Mouse (Mus musculus) effector memory CD4-positive, alpha-beta T cell, adult 5 months (primary cell): ENCODE results near the gene Krt83. TPM values are rescaled to one million over a fixed set of nuclear protein-coding genes. Genes with fewer than 3 reads are reported as not detected.

ENCODE experiments used
- polyA plus RNA-seq: library from polyadenylated mRNA; unstranded; fragments of 100-300 nt; shearing (Covaris generic); gene quantifications from one replicate; pipeline ENCODE4 v1.2.1, GENCODE M21; 2017

Gene Krt83
- polyA plus RNA-seq: 17.0 TPM

GRCm38 (mm10) chr15:101491431-101491830 lies at the start of gene Krt83:
Gene Krt83, minus strand, starts transcription at chr15:101491512.

GRCm38 (mm10) chr15:101532720-101533119 lies 41.4 kb upstream of the Krt83 start, which contains the start of gene Krt84:
Gene Krt84, minus strand, starts transcription at chr15:101532820.

GRCm38 (mm10) chr15:101517161-101517560 lies 25.8 kb upstream of the Krt83 start, which contains the start of gene Gm49425:
Gene Gm49425, minus strand, starts transcription at chr15:101517261.

GRCm38 (mm10) chr15:101472952-101473528 lies 18.3 kb downstream of the Krt83 start, which contains the start of gene Krt86:
Gene Krt86, plus strand, starts transcription at chr15:101473478.

GRCm38 (mm10) chr15:101463651-101464050 lies 27.7 kb downstream of the Krt83 start, which contains the start of gene Krt81:
Gene Krt81, minus strand, starts transcription at chr15:101463751.

GRCm38 (mm10) chr15:101447444-101447843 lies 43.9 kb downstream of the Krt83 start, which contains the start of gene Krt88:
Gene Krt88, plus strand, starts transcription at chr15:101447744.

GRCm38 (mm10) chr15:101438555-101438954 lies 52.8 kb downstream of the Krt83 start, which contains the start of gene Krt87:
Gene Krt87, minus strand, starts transcription at chr15:101438804.

Other genes starting within 250 kb of the Krt83 start
- gene Nr4a1, start 237.2 kb downstream of the Krt83 start, polyA plus RNA-seq: 2,634 TPM
- 90.7 TPM for gene Atg101, start 207.2 kb downstream of the Krt83 start, polyA plus RNA-seq
- gene 6030408B16Rik, start 198.3 kb downstream of the Krt83 start, polyA plus RNA-seq: not detected
- gene Krt80, start 121.3 kb downstream of the Krt83 start, polyA plus RNA-seq: not detected
- not detected for gene Krt7, start 80.5 kb downstream of the Krt83 start, polyA plus RNA-seq
- not detected for gene Krt87, start 52.7 kb downstream of the Krt83 start, polyA plus RNA-seq
- not detected for gene Krt88, start 43.8 kb downstream of the Krt83 start, polyA plus RNA-seq
- not detected for gene Krt81, start 27.8 kb downstream of the Krt83 start, polyA plus RNA-seq
- not detected for gene Krt86, start 18.0 kb downstream of the Krt83 start, polyA plus RNA-seq
- gene Gm49425, start 25.7 kb upstream of the Krt83 start, polyA plus RNA-seq: not detected
- not detected for gene Krt84, start 41.3 kb upstream of the Krt83 start, polyA plus RNA-seq
- gene Krt82, start 59.2 kb upstream of the Krt83 start, polyA plus RNA-seq: not detected
- not detected for gene Krt90, start 71.4 kb upstream of the Krt83 start, polyA plus RNA-seq
- gene Krt75, start 82.4 kb upstream of the Krt83 start, polyA plus RNA-seq: 0.19 TPM
- gene Gm5414, start 136.7 kb upstream of the Krt83 start, polyA plus RNA-seq: not detected
- gene Gm5478, start 155.9 kb upstream of the Krt83 start, polyA plus RNA-seq: not detected
- gene Krt6b, start 188.8 kb upstream of the Krt83 start, polyA plus RNA-seq: not detected
- not detected for gene Krt6a, start 202.8 kb upstream of the Krt83 start, polyA plus RNA-seq
- gene Krt5, start 221.4 kb upstream of the Krt83 start, polyA plus RNA-seq: not detected